Mouse (Mus musculus): ENCODE measurements around the gene Pde4b.
"Not testable (repeated sequence)": the region's sequence is repeated elsewhere in the genome, so short reads cannot be mapped to it uniquely, and the experiment has no call there.

The Pde4b gene

GRCm38 (mm10) chr4:102087091-102087565 is at the start of gene Pde4b:
Gene Pde4b, plus strand, starts transcription at chr4:102087543.
- peak; percentile 45 for DNase-seq (ENCODE audit: low spot score)

- peak; percentile 77 for DNase-seq (ENCODE audit: low spot score)
Observed at GRCm38 (mm10) chr4:102040190-102040589, 47.2 kb upstream of the Pde4b start.

- DNase-seq (ENCODE audit: low spot score) = peak; percentile 71
Observed at GRCm38 (mm10) chr4:102045183-102046140, 41.9 kb upstream of the Pde4b start.

GRCm38 (mm10) chr4:102049368-102049767 is 38.0 kb upstream of the Pde4b start:
- not testable (repeated sequence) for DNase-seq (ENCODE audit: low spot score)

GRCm38 (mm10) chr4:102061322-102061721 is 26.0 kb upstream of the Pde4b start:
- DNase-seq (ENCODE audit: low spot score) = no peak

GRCm38 (mm10) chr4:102069314-102069713 is 18.0 kb upstream of the Pde4b start:
- DNase-seq (ENCODE audit: low spot score) = no peak

- no peak for DNase-seq (ENCODE audit: low spot score)
Observed at GRCm38 (mm10) chr4:102086336-102086735, 1.0 kb upstream of the Pde4b start.

GRCm38 (mm10) chr4:102087566-102088234 is 357 bp downstream of the Pde4b start:
- no peak for DNase-seq (ENCODE audit: low spot score)

- peak; percentile 50 for DNase-seq (ENCODE audit: low spot score)
Observed at GRCm38 (mm10) chr4:102088235-102088867, 1.0 kb downstream of the Pde4b start.

GRCm38 (mm10) chr4:102095851-102096250 is 8.5 kb downstream of the Pde4b start:
- no peak for DNase-seq (ENCODE audit: low spot score)

GRCm38 (mm10) chr4:102102241-102102640 is 14.9 kb downstream of the Pde4b start:
- no peak for DNase-seq (ENCODE audit: low spot score)

- DNase-seq (ENCODE audit: low spot score) = peak; percentile 18
Observed at GRCm38 (mm10) chr4:102104534-102105014, 17.2 kb downstream of the Pde4b start.

GRCm38 (mm10) chr4:102106771-102107170 is 19.4 kb downstream of the Pde4b start:
- no peak for DNase-seq (ENCODE audit: low spot score)

GRCm38 (mm10) chr4:102119454-102119853 is 32.1 kb downstream of the Pde4b start:
- DNase-seq (ENCODE audit: low spot score) = no peak

GRCm38 (mm10) chr4:102136366-102136849 is 49.1 kb downstream of the Pde4b start:
- DNase-seq (ENCODE audit: low spot score) = no peak

GRCm38 (mm10) chr4:102138346-102138745 is 51.0 kb downstream of the Pde4b start:
- DNase-seq (ENCODE audit: low spot score) = no peak

GRCm38 (mm10) chr4:102141241-102141640 is 53.9 kb downstream of the Pde4b start:
- no peak for DNase-seq (ENCODE audit: low spot score)

GRCm38 (mm10) chr4:102148766-102149165 is 61.4 kb downstream of the Pde4b start:
- no peak for DNase-seq (ENCODE audit: low spot score)

GRCm38 (mm10) chr4:102159178-102159577 is 71.8 kb downstream of the Pde4b start:
- no peak for DNase-seq (ENCODE audit: low spot score)

GRCm38 (mm10) chr4:102171636-102172035 is 84.3 kb downstream of the Pde4b start:
- no peak for DNase-seq (ENCODE audit: low spot score)

- DNase-seq (ENCODE audit: low spot score) = no peak
Observed at GRCm38 (mm10) chr4:102172711-102173213, 85.4 kb downstream of the Pde4b start.

GRCm38 (mm10) chr4:102175985-102176384 is 88.6 kb downstream of the Pde4b start:
- DNase-seq (ENCODE audit: low spot score) = no peak
